Mouse (Mus musculus) intestine, embryonic 15.5 days (tissue): ENCODE measurements around the gene Ctnna3. TPM values are rescaled to one million over a fixed set of nuclear protein-coding genes. Genes with fewer than 3 reads are reported as not detected.

ENCODE experiments used
- ATAC-seq: fragments of 200-750 bp; cut with Nextera tagmentation; 2 replicates; pipeline ENCODE4 v1.8.0; 2017; ENCODE audit warnings: moderate TSS enrichment, moderate library complexity
- H3K27ac ChIP-seq: fragments of 300-500 bp; sonication (generic); 2 replicates; pipeline ENCODE4 v1.5.1; 2015; ENCODE audit warnings: mild to moderate bottlenecking, inconsistent platforms
- H3K27me3 ChIP-seq: fragments of 300-500 bp; sonication (generic); replicated peaks from 2 replicates; pipeline ENCODE4 v1.6.1; 2015; ENCODE audit warnings: inconsistent platforms
- H3K36me3 ChIP-seq: fragments of 300-500 bp; sonication (generic); 2 replicates; pipeline ENCODE4 v1.6.1; 2015; ENCODE audit warnings: inconsistent platforms
- H3K4me1 ChIP-seq: fragments of 300-500 bp; sonication (generic); replicated peaks from 2 replicates; pipeline ENCODE4 v1.6.1; 2015; ENCODE audit warnings: inconsistent platforms
- H3K4me2 ChIP-seq: fragments of 300-500 bp; sonication (generic); replicated peaks from 2 replicates; pipeline ENCODE4 v1.6.1; 2015; ENCODE audit warnings: mild to moderate bottlenecking, inconsistent platforms
- H3K4me3 ChIP-seq: fragments of 300-500 bp; sonication (generic); replicated peaks from 2 replicates; pipeline ENCODE4 v1.5.1; 2015; ENCODE audit warnings: inconsistent platforms
- H3K9ac ChIP-seq: fragments of 300-500 bp; sonication (generic); 2 replicates; pipeline ENCODE4 v1.6.1; 2015; ENCODE audit warnings: inconsistent platforms
- H3K9me3 ChIP-seq: fragments of 300-500 bp; sonication (generic); 2 replicates; pipeline ENCODE4 v1.6.1; 2016; ENCODE audit warnings: inconsistent platforms
- whole genome bisulfite sequencing: fragments of 180-500 bp; shearing (Covaris S2); methylation state at CpG from one replicate; pipeline ENCODE4 v1.1.7; 2015; 5-methylcytosine and 5-hydroxymethylcytosine counted together
- polyA plus RNA-seq: library from polyadenylated mRNA; unstranded; fragments of >200 nt; fragmentation: Nextera tagmentation; extraction: Ambion mirVana; gene quantifications from 2 replicates; pipeline ENCODE4 v1.2.1, GENCODE M21; 2015

Ctnna3 gene
- polyA plus RNA-seq, 1 experiment from 2014 or later = 0.98 TPM

- H3K9ac ChIP-seq = no peak overlapping the region
- H3K27me3 ChIP-seq = no peaks in the 10 kb centered on the region
- no peaks in the 10 kb centered on the region for H3K9me3 ChIP-seq
- H3K4me3 ChIP-seq = no peak overlapping the region
- H3K36me3 ChIP-seq = no peaks in the 10 kb centered on the region
- WGBS = 70% methylated on average over 6 of the region's 6 CpGs
- no peak for ATAC-seq
- no peaks in the 10 kb centered on the region for H3K4me1 ChIP-seq
- H3K4me2 ChIP-seq = no peak overlapping the region
- no peak overlapping the region for H3K27ac ChIP-seq
These were observed 571.6 kb downstream of the Ctnna3 start for GRCm38 (mm10) chr10:64001531-64001930.

GRCm38 (mm10) chr10:64001996-64002395 lies 572.1 kb downstream of the Ctnna3 start:
- H3K4me1 ChIP-seq = no peaks in the 10 kb centered on the region
- no peaks in the 10 kb centered on the region for H3K36me3 ChIP-seq
- H3K27ac ChIP-seq = no peak overlapping the region
- H3K4me3 ChIP-seq = no peak overlapping the region
- no peaks in the 10 kb centered on the region for H3K27me3 ChIP-seq
- WGBS = 80% methylated on average over 9 of the region's 9 CpGs
- H3K9ac ChIP-seq = no peak overlapping the region
- ATAC-seq = no peak
- H3K9me3 ChIP-seq = no peaks in the 10 kb centered on the region
- H3K4me2 ChIP-seq = no peak overlapping the region

GRCm38 (mm10) chr10:64020347-64020746 lies 590.4 kb downstream of the Ctnna3 start:
- Histone ChIP-seq H3K27ac (no peak overlapping the region), H3K4me3 (no peak overlapping the region), H3K36me3 (no peaks in the 10 kb centered on the region), H3K27me3 (no peaks in the 10 kb centered on the region), H3K9me3 (no peaks in the 10 kb centered on the region), H3K4me1 (no peaks in the 10 kb centered on the region), H3K9ac (no peak overlapping the region), H3K4me2 (no peak overlapping the region)
- 81% methylated on average over 1 of the region's 1 CpGs for WGBS
- no peak for ATAC-seq

GRCm38 (mm10) chr10:64023340-64023739 lies 593.4 kb downstream of the Ctnna3 start:
- no peak for ATAC-seq
- no peak overlapping the region for H3K4me2 ChIP-seq
- H3K36me3 ChIP-seq = no peaks in the 10 kb centered on the region
- H3K27ac ChIP-seq = no peak overlapping the region
- WGBS = 81% methylated on average over 6 of the region's 6 CpGs
- H3K4me1 ChIP-seq = no peaks in the 10 kb centered on the region
- H3K9ac ChIP-seq = no peak overlapping the region
- no peaks in the 10 kb centered on the region for H3K9me3 ChIP-seq
- H3K27me3 ChIP-seq = no peaks in the 10 kb centered on the region
- no peak overlapping the region for H3K4me3 ChIP-seq

GRCm38 (mm10) chr10:64030901-64031300 lies 601.0 kb downstream of the Ctnna3 start:
- no peaks in the 10 kb centered on the region for H3K9me3 ChIP-seq
- no peaks in the 10 kb centered on the region for H3K36me3 ChIP-seq
- H3K4me1 ChIP-seq = no peaks in the 10 kb centered on the region
- H3K4me3 ChIP-seq = no peak overlapping the region
- no peak overlapping the region for H3K9ac ChIP-seq
- no peak overlapping the region for H3K27ac ChIP-seq
- H3K4me2 ChIP-seq = no peak overlapping the region
- H3K27me3 ChIP-seq = no peaks in the 10 kb centered on the region
- ATAC-seq = no peak

GRCm38 (mm10) chr10:64039760-64040535 lies 610.0 kb downstream of the Ctnna3 start:
- Histone ChIP-seq H3K9me3 (no peaks in the 10 kb centered on the region), H3K4me3 (no peak overlapping the region), H3K36me3 (no peaks in the 10 kb centered on the region), H3K4me1 (no peaks in the 10 kb centered on the region), H3K27ac (no peak overlapping the region), H3K27me3 (no peaks in the 10 kb centered on the region), H3K9ac (no peak overlapping the region), H3K4me2 (no peak overlapping the region)
- 81% methylated on average over 17 of the region's 17 CpGs for whole genome bisulfite sequencing
- ATAC-seq = no peak

GRCm38 (mm10) chr10:64041218-64041617 lies 611.3 kb downstream of the Ctnna3 start:
- Histone ChIP-seq H3K9ac (no peak overlapping the region), H3K4me1 (no peaks in the 10 kb centered on the region), H3K36me3 (no peaks in the 10 kb centered on the region), H3K27me3 (no peaks in the 10 kb centered on the region), H3K9me3 (no peaks in the 10 kb centered on the region), H3K4me2 (no peak overlapping the region), H3K27ac (no peak overlapping the region), H3K4me3 (no peak overlapping the region)
- no peak for ATAC-seq
- WGBS = 70% methylated on average over 7 of the region's 7 CpGs

- ATAC-seq = no peak
- H3K27ac ChIP-seq = no peak overlapping the region
- H3K4me2 ChIP-seq = no peak overlapping the region
- no peaks in the 10 kb centered on the region for H3K4me1 ChIP-seq
- H3K27me3 ChIP-seq = no peaks in the 10 kb centered on the region
- H3K4me3 ChIP-seq = no peak overlapping the region
- 78% methylated on average over 11 of the region's 11 CpGs for WGBS
- H3K9ac ChIP-seq = no peak overlapping the region
- no peaks in the 10 kb centered on the region for H3K9me3 ChIP-seq
- H3K36me3 ChIP-seq = no peaks in the 10 kb centered on the region
These were observed 612.0 kb downstream of the Ctnna3 start for GRCm38 (mm10) chr10:64041892-64042291.

GRCm38 (mm10) chr10:64049151-64049550 lies 619.3 kb downstream of the Ctnna3 start:
- H3K4me2 ChIP-seq = no peak overlapping the region
- 68% methylated on average over 6 of the region's 6 CpGs for WGBS
- no peak overlapping the region for H3K27ac ChIP-seq
- H3K36me3 ChIP-seq = no peaks in the 10 kb centered on the region
- no peak overlapping the region for H3K9ac ChIP-seq
- no peak overlapping the region for H3K4me3 ChIP-seq
- no peaks in the 10 kb centered on the region for H3K4me1 ChIP-seq
- no peak for ATAC-seq
- H3K9me3 ChIP-seq = no peaks in the 10 kb centered on the region
- no peaks in the 10 kb centered on the region for H3K27me3 ChIP-seq

GRCm38 (mm10) chr10:64049946-64050345 lies 620.0 kb downstream of the Ctnna3 start:
- H3K36me3 ChIP-seq = no peaks in the 10 kb centered on the region
- no peak overlapping the region for H3K4me3 ChIP-seq

GRCm38 (mm10) chr10:64063704-64064103 lies 633.8 kb downstream of the Ctnna3 start:
- Histone ChIP-seq H3K4me2 (no peak overlapping the region), H3K27me3 (no peaks in the 10 kb centered on the region), H3K36me3 (no peaks in the 10 kb centered on the region), H3K27ac (no peak overlapping the region), H3K4me3 (no peak overlapping the region), H3K9ac (no peak overlapping the region), H3K9me3 (no peaks in the 10 kb centered on the region), H3K4me1 (no peaks in the 10 kb centered on the region)
- WGBS = 58% methylated on average over 9 of the region's 9 CpGs
- no peak for ATAC-seq

More at GRCm38 (mm10) chr10:64049946-64050345, 620.0 kb downstream of the Ctnna3 start:
- Histone ChIP-seq H3K27me3 (no peaks in the 10 kb centered on the region), H3K9me3 (no peaks in the 10 kb centered on the region), H3K4me2 (no peak overlapping the region), H3K27ac (no peak overlapping the region), H3K4me1 (no peaks in the 10 kb centered on the region), H3K9ac (no peak overlapping the region)
- 88% methylated on average over 6 of the region's 6 CpGs for WGBS
- no peak for ATAC-seq

GRCm38 (mm10) chr10:64075944-64076343 lies 646.0 kb downstream of the Ctnna3 start:
- Histone ChIP-seq H3K4me3 (no peak overlapping the region), H3K4me2 (no peak overlapping the region), H3K27ac (no peak overlapping the region), H3K4me1 (0 out of 2 replicates have a peak, but pooled peaks cover 3% of the 10 kb centered on the region), H3K27me3 (no peaks in the 10 kb centered on the region), H3K36me3 (no peaks in the 10 kb centered on the region), H3K9me3 (no peaks in the 10 kb centered on the region), H3K9ac (no peak overlapping the region)
- ATAC-seq = no peak
- WGBS = 35% methylated on average over 5 of the region's 5 CpGs

- Histone ChIP-seq H3K4me2 (no peak overlapping the region), H3K27ac (no peak overlapping the region), H3K9ac (no peak overlapping the region), H3K4me3 (no peak overlapping the region), H3K36me3 (no peaks in the 10 kb centered on the region), H3K27me3 (no peaks in the 10 kb centered on the region), H3K4me1 (0 out of 2 replicates have a peak, but pooled peaks cover 3% of the 10 kb centered on the region), H3K9me3 (no peaks in the 10 kb centered on the region)
- WGBS = 50% methylated on average over 10 of the region's 10 CpGs
- no peak for ATAC-seq
These were observed 646.6 kb downstream of the Ctnna3 start for GRCm38 (mm10) chr10:64076410-64077052.
